Mouse (Mus musculus): ENCODE data around the gene Zfp553. TPM values are rescaled to one million over a fixed set of nuclear protein-coding genes. Genes with fewer than 3 reads are reported as not detected.

Zfp553 gene
- polyA plus RNA-seq, 1 experiment, result not detected

- no peak overlapping the region for H3K4me3 ChIP-seq (ENCODE audit: insufficient read depth, low read depth, low read length)
- TF ChIP-seq CTCF (IDR thresholded peaks at IDR 0.05; ENCODE audit: insufficient read depth, low read depth, low read length) (no peak), POLR2A (IDR thresholded peaks at IDR 0.05; ENCODE audit: insufficient read depth, low read depth, low read length) (no peak)
- H3K27ac ChIP-seq (ENCODE audit: insufficient read depth, low read depth, low read length), result no peak overlapping the region
- H3K4me1 ChIP-seq (ENCODE audit: control insufficient read depth, insufficient read depth, low read length), result no peaks in the 10 kb centered on the region
- 94% methylated on average over 6 of the region's 6 CpGs for WGBS
Observed at GRCm38 (mm10) chr7:127224616-127225015, 8.2 kb upstream of the Zfp553 start.

GRCm38 (mm10) chr7:127225147-127225995 is 7.5 kb upstream of the Zfp553 start:
- H3K27ac ChIP-seq (ENCODE audit: insufficient read depth, low read depth, low read length), result no peak overlapping the region
- WGBS, result 80% methylated on average over 11 of the region's 11 CpGs
- no peak overlapping the region for H3K4me3 ChIP-seq (ENCODE audit: insufficient read depth, low read depth, low read length)
- TF ChIP-seq CTCF (IDR thresholded peaks at IDR 0.05; ENCODE audit: insufficient read depth, low read depth, low read length) (no peak), POLR2A (IDR thresholded peaks at IDR 0.05; ENCODE audit: insufficient read depth, low read depth, low read length) (no peak)
- no peaks in the 10 kb centered on the region for H3K4me1 ChIP-seq (ENCODE audit: control insufficient read depth, insufficient read depth, low read length)

- peaks cover 11% of the 10 kb centered on the region for H3K4me1 ChIP-seq (ENCODE audit: control insufficient read depth, insufficient read depth, low read length)
- 0 out of 2 replicates have a peak, but pooled peaks have one; percentile 26 for TF ChIP-seq CTCF (IDR thresholded peaks at IDR 0.05; ENCODE audit: insufficient read depth, low read depth, low read length)
- no peak for TF ChIP-seq POLR2A (IDR thresholded peaks at IDR 0.05; ENCODE audit: insufficient read depth, low read depth, low read length)
- WGBS, result 55% methylated on average over 4 of the region's 4 CpGs
- no peak overlapping the region for H3K27ac ChIP-seq (ENCODE audit: insufficient read depth, low read depth, low read length)
- H3K4me3 ChIP-seq (ENCODE audit: insufficient read depth, low read depth, low read length), result no peak overlapping the region
Observed at GRCm38 (mm10) chr7:127228615-127229303, 4.1 kb upstream of the Zfp553 start.

GRCm38 (mm10) chr7:127231376-127231775 is 1.5 kb upstream of the Zfp553 start:
- TF ChIP-seq CTCF (IDR thresholded peaks at IDR 0.05; ENCODE audit: insufficient read depth, low read depth, low read length), result no peak
- no peak for TF ChIP-seq POLR2A (IDR thresholded peaks at IDR 0.05; ENCODE audit: insufficient read depth, low read depth, low read length)
- H3K4me3 ChIP-seq (ENCODE audit: insufficient read depth, low read depth, low read length), result no peak overlapping the region
- WGBS, result 30% methylated on average over 3 of the region's 3 CpGs
- peaks cover 11% of the 10 kb centered on the region for H3K4me1 ChIP-seq (ENCODE audit: control insufficient read depth, insufficient read depth, low read length)
- no peak overlapping the region for H3K27ac ChIP-seq (ENCODE audit: insufficient read depth, low read depth, low read length)

DNA sequence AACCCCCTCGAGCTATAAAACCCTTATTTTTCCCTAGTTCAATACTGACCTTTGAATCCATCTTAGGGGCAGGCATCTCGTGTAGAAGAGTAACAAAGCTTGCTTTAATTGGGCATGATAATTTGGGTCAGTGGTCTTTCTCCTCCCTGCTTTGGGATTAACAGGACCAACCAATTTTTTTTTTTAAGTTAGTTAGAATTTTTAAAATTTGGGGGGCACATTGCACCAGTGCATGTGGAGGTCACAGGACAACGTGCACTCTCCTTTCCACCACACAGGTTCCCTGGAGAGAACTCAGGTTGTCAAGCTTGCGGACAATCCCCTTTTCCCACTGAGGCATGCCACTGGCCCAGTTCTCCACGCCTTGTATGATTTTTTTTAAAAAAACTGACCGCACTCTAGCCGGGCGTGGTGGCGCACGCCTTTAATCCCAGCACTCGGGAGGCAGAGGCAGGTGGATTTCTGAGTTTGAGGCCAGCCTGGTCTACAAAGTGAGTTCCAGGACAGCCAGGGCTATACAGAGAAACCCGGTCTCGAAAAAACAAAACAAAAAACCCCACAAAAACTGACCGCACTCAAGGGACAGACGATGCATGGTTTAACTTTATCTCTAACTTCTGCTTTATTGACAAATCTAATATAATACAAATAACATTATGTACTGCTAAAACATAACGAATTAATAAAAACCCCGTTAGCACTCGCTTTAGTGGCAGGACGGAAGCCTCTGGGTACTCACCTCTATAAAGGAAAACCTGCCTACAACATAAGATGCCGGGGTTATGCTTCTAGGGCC is 837 bp upstream of the Zfp553 start:
- WGBS, result 2% methylated on average over 20 of the region's 20 CpGs
- peaks cover 11% of the 10 kb centered on the region for H3K4me1 ChIP-seq (ENCODE audit: control insufficient read depth, insufficient read depth, low read length)
- H3K4me3 ChIP-seq (ENCODE audit: insufficient read depth, low read depth, low read length), result peak overlapping the region; percentile 86
- TF ChIP-seq POLR2A (IDR thresholded peaks at IDR 0.05; ENCODE audit: insufficient read depth, low read depth, low read length), result no peak
- no peak for TF ChIP-seq CTCF (IDR thresholded peaks at IDR 0.05; ENCODE audit: insufficient read depth, low read depth, low read length)
- H3K27ac ChIP-seq (ENCODE audit: insufficient read depth, low read depth, low read length), result peak overlapping the region; percentile 86

DNA sequence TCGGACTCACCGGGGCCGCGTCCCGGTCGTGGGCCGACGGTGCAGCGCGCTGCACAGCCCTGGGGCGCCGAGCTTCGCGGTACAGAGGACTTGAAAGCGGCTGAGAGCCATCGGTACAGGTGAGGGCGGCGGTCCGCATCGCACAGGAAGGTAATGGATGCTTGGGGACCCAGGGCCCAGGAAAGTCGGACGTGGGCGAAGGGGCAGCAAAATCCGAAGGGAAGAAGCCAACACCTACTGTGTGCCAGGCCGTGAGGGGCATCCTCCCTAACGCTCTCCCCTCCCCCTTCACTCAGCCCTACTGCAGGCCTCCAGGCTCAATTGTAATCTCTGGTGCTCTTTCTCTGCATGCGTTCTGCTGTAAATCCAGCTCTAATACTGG is 498 bp downstream of the Zfp553 start:
- H3K4me1 ChIP-seq (ENCODE audit: control insufficient read depth, insufficient read depth, low read length), result peaks cover 11% of the 10 kb centered on the region

DNA sequence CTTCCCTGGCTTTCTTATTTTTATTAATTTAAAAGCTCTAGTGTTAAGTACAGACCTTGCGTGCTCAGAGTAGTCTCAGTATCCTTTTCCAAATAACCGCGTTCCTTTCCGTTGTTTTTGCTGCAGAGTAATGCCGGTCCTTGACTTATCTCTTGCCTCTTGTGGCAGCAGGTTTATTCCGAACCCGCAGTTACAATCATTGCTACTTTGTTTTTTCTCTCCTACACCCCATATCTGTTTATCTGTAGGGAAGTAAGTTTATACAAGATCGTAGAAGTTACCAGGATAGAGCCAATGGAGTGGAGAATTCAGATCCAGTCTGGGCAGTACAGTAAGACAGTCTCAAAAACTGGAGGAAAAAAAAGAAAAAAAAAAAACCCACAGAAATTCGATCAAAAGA is 904 bp downstream of the Zfp553 start:
- WGBS, result 3% methylated on average over 9 of the region's 9 CpGs
- Histone ChIP-seq H3K4me1 (ENCODE audit: control insufficient read depth, insufficient read depth, low read length) (peaks cover 11% of the 10 kb centered on the region), H3K27ac (ENCODE audit: insufficient read depth, low read depth, low read length) (no peak overlapping the region), H3K4me3 (ENCODE audit: insufficient read depth, low read depth, low read length) (peak overlapping the region; percentile 86)
- TF ChIP-seq CTCF (IDR thresholded peaks at IDR 0.05; ENCODE audit: insufficient read depth, low read depth, low read length) (no peak), POLR2A (IDR thresholded peaks at IDR 0.05; ENCODE audit: insufficient read depth, low read depth, low read length) (no peak)

More for the DNA sequence above, 498 bp downstream of the Zfp553 start:
- Histone ChIP-seq H3K4me3 (ENCODE audit: insufficient read depth, low read depth, low read length) (peak overlapping the region; percentile 86), H3K27ac (ENCODE audit: insufficient read depth, low read depth, low read length) (peak overlapping the region; percentile 3; the same call in 1 of the 2 replicates)
- WGBS, result under 1% methylated on average over 27 of the region's 27 CpGs
- no peak for TF ChIP-seq POLR2A (IDR thresholded peaks at IDR 0.05; ENCODE audit: insufficient read depth, low read depth, low read length)
- no peak for TF ChIP-seq CTCF (IDR thresholded peaks at IDR 0.05; ENCODE audit: insufficient read depth, low read depth, low read length)

DNA sequence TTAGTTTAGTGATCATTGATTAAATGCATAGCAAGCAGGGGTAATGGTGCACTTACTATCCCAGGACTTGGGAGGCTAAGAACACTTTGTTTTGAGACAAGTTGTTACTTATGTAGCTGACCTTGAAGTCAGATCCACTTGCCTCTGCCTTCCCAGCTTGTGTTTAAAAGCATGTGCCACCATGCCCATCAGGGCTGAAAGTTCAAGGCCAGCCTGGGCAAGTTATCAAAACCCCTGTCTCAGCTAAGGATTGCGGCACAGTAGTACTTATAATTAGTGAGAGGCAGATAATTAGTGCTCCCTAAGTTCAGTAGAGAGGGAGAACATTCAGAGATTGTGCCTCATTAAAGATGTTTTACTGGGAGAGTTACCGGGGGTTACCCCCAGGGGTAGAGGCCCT is 1.9 kb downstream of the Zfp553 start:
- Histone ChIP-seq H3K4me3 (ENCODE audit: insufficient read depth, low read depth, low read length) (no peak overlapping the region), H3K4me1 (ENCODE audit: control insufficient read depth, insufficient read depth, low read length) (peaks cover 11% of the 10 kb centered on the region), H3K27ac (ENCODE audit: insufficient read depth, low read depth, low read length) (no peak overlapping the region)
- no peak for TF ChIP-seq POLR2A (IDR thresholded peaks at IDR 0.05; ENCODE audit: insufficient read depth, low read depth, low read length)
- TF ChIP-seq CTCF (IDR thresholded peaks at IDR 0.05; ENCODE audit: insufficient read depth, low read depth, low read length), result no peak
- WGBS, result 52% methylated on average over 2 of the region's 2 CpGs

All from olfactory bulb, adult 2 months (tissue).